Mouse (Mus musculus) thymus, adult 2 months (tissue): ENCODE data around the gene Dnajc28. TPM values are rescaled to one million over a fixed set of nuclear protein-coding genes. Genes with fewer than 3 reads are reported as not detected.

ENCODE experiments used
- DNase-seq: peaks from one replicate; pipeline ENCODE4 v3.0.0; 2021
- H3K27ac ChIP-seq: fragments of 200-500 bp; 2 replicates; pipeline ENCODE4 v1.5.1; 2012; ENCODE audit warnings: low read length, control low read depth; ENCODE audit not compliant: control insufficient read depth, insufficient read depth
- H3K27me3 ChIP-seq: fragments of 200-500 bp; 2 replicates; pipeline ENCODE4 v1.6.1; 2012; ENCODE audit warnings: mild to moderate bottlenecking, low read length, moderate library complexity, mixed read lengths; ENCODE audit not compliant: control insufficient read depth, insufficient read depth
- H3K36me3 ChIP-seq: fragments of 200-500 bp; 2 replicates; pipeline ENCODE4 v1.6.1; 2012; ENCODE audit warnings: mild to moderate bottlenecking, low read length, moderate library complexity; ENCODE audit not compliant: control insufficient read depth, insufficient read depth
- H3K4me1 ChIP-seq: fragments of 200-500 bp; replicated peaks from 2 replicates; pipeline ENCODE4 v1.6.1; 2012; ENCODE audit warnings: low read length; ENCODE audit not compliant: control insufficient read depth, insufficient read depth
- H3K4me3 ChIP-seq: fragments of 200-500 bp; 2 replicates; pipeline ENCODE4 v1.5.1; 2012; ENCODE audit warnings: mild to moderate bottlenecking, low read length, control low read depth, moderate library complexity; ENCODE audit not compliant: control insufficient read depth, insufficient read depth
- CTCF ChIP-seq: fragments of 200-500 bp; IDR thresholded peaks from 2 replicates; pipeline ENCODE4 v1.5.1; 2012; ENCODE audit warnings: mild to moderate bottlenecking, control low read depth, low read length, moderate library complexity, borderline replicate concordance; ENCODE audit not compliant: control insufficient read depth, poor library complexity, insufficient read depth; ENCODE audit errors: extremely low read depth
- POLR2A ChIP-seq: fragments of 200-500 bp; IDR thresholded peaks from 2 replicates; pipeline ENCODE4 v1.6.1; 2012; ENCODE audit warnings: mild to moderate bottlenecking, low read length, control low read depth, moderate library complexity; ENCODE audit not compliant: control insufficient read depth, poor library complexity, insufficient read depth; ENCODE audit errors: extremely low read depth
- WGBS: fragments of 180-500 bp; shearing (Covaris S2); methylation state at CpG from one replicate; pipeline ENCODE4 v1.1.7; 2018; 5-methylcytosine and 5-hydroxymethylcytosine counted together
- polyA plus RNA-seq: library from polyadenylated mRNA; depleted of rRNA; stranded (reverse); fragments of >200 nt; gene quantifications from 2 replicates; pipeline ENCODE4 v1.2.3, GENCODE M21; 2012; rRNA removed

Gene Dnajc28
- polyA plus RNA-seq: 1.3 and 2.0 TPM in 2 replicates

DNA sequence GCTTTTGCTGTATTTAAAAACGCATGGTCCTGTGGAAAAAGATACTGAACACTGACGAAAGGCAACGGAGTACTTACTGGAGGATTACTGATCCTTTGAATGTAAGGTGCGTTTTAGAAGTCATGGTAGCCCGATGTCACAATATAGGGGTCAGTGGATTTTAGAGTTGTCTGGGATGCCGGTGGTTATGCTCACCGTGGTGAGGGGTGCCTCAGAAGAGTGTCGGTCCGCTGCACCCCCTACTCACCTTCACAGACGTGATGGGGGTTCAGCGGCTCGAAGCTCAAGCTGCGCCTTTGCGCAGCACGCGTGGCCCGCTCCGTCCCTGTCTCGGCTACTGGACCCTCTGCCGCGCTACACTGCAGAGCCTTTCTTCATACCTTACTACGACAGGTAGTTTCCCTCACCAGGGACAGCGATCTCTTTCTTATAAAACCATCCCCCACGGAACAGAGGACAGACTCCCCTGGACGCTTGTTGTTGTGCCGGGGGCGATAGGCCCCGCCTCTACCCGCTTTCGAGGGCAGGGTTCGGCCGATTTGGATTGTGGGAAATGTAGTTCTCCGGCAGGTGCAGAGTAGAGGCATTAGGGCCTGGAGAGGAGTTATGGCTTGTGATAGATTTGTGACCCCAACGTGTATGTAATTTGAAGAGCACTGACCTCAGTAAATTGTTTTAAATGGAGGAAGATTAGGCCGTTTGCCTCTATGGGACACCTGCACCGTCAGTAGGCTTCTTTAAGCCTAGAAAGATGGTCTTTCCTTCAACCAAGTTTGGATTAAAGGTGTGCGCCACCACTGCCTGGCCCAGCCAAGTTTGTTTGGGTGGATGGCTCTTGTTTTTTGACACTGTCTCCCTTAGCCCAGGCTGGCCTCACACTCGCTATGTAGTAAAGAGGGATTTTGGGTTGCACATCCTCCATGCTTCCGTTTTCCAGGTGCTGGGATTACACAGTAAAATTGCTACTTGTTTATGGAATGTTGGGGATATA lies at the start of gene Dnajc28:
Gene Dnajc28, minus strand, starts transcription at position 516 of the 991 bp plus-strand sequence.
- peaks cover 22% of the 10 kb centered on the region for H3K36me3 ChIP-seq
- peak within 1 kb of the TSS; percentile 58 for H3K4me3 ChIP-seq
- no peaks in the 10 kb centered on the region for H3K27me3 ChIP-seq
- WGBS: 12% methylated on average over 39 of the region's 39 CpGs
- peak; percentile 87 for DNase-seq
- H3K4me1 ChIP-seq: 0 out of 2 replicates have a peak, but pooled peaks cover 2% of the 10 kb centered on the region
- H3K27ac ChIP-seq: no peak within 1 kb of the TSS
- no peak for TF ChIP-seq CTCF
- TF ChIP-seq POLR2A: 0 out of 2 replicates have a peak, but pooled peaks have one; percentile 31

DNA sequence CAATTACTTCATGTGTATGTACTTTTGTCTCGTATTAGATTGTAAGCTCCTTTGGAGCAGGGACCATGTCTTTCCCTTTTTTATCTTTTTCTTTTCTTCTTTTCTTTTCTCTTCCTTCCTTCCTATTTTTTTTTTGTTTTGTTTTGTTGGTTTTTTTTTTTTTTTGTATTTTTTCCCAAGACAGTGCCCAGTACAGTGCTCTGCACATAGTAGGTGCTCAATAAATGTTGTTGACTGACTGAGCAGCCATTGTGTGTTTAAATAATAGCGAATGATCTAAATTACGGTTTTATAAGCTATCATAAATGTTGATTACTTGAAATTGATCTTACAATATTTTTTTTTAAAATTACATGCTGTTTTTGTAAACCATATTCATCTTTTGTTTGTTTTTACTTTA lies 45.0 kb upstream of the Dnajc28 start:
- DNase-seq: no peak
- Histone ChIP-seq H3K27ac (no peak overlapping the region), H3K27me3 (no peaks in the 10 kb centered on the region), H3K4me3 (no peak overlapping the region), H3K4me1 (no peaks in the 10 kb centered on the region), H3K36me3 (peaks cover 93% of the 10 kb centered on the region)
- WGBS: 98% methylated on average over 3 of the region's 3 CpGs
- no peak for TF ChIP-seq POLR2A
- TF ChIP-seq CTCF: no peak

DNA sequence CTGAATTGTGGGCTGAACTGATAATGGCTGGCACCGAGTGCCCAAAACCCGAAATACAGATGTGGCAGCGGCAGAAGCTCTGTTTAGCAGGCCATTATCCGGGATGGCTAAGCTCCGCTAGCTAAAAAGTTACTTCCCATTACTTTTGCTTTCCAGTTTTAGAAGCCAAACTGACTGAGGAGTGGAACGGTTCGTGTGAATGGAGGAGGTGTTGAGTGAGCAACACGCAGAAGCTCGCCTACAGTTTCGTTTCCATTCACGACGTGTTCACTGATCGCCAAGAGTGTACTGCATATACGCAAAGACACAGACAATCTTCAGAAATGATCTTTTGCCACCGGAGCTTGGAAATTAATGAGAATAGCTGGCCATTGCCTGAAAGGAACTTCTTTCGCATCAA lies 43.5 kb upstream of the Dnajc28 start:
- DNase-seq: no peak
- peaks cover 94% of the 10 kb centered on the region for H3K36me3 ChIP-seq
- H3K27me3 ChIP-seq: no peaks in the 10 kb centered on the region
- H3K27ac ChIP-seq: no peak overlapping the region
- no peak for TF ChIP-seq POLR2A
- TF ChIP-seq CTCF: no peak
- H3K4me1 ChIP-seq: no peaks in the 10 kb centered on the region
- no peak overlapping the region for H3K4me3 ChIP-seq
- 95% methylated on average over 16 of the region's 16 CpGs for WGBS

DNA sequence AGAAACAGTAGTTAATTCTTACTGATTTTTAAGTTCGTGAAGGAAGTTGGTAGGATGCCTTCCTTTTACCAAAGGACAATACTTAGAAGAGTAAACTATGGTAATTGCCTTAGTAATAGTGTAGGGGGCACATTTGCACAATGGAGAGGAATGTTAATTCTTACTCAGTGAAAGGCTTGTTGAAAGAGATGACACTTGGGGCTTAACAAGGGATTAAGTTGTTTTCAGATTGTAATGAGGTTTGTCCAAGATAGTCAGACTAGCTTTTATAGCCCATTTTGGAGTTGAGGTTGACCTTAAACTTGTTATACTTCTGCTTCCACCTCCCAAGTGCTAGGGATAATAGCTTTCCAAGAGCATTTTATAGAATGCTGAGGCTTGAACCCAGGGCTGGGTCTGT lies 42.6 kb upstream of the Dnajc28 start:
- H3K27me3 ChIP-seq: no peaks in the 10 kb centered on the region
- no peak overlapping the region for H3K27ac ChIP-seq
- no peaks in the 10 kb centered on the region for H3K4me1 ChIP-seq
- TF ChIP-seq POLR2A: no peak
- no peak for TF ChIP-seq CTCF
- no peak overlapping the region for H3K4me3 ChIP-seq
- DNase-seq: no peak
- H3K36me3 ChIP-seq: peaks cover 94% of the 10 kb centered on the region
- WGBS: 95% methylated on average over 1 of the region's 1 CpGs

DNA sequence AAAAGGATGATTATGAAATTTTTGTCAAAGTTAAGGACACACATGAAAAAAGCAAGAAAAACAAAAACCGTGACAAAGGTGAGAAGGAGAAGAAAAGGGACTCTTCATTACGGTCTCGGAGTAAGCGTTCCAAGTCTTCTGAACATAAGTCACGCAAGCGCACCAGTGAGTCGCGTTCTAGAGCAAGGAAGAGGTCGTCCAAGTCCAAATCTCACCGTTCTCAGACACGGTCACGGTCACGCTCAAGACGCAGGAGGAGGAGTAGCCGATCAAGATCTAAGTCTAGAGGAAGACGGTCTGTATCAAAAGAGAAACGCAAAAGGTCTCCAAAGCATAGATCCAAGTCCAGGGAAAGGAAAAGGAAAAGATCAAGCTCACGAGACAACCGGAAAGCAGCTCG lies 41.0 kb upstream of the Dnajc28 start:
- H3K27ac ChIP-seq: no peak overlapping the region
- H3K27me3 ChIP-seq: no peaks in the 10 kb centered on the region
- no peak overlapping the region for H3K4me3 ChIP-seq
- DNase-seq: no peak
- no peaks in the 10 kb centered on the region for H3K4me1 ChIP-seq
- H3K36me3 ChIP-seq: peaks cover 94% of the 10 kb centered on the region
- TF ChIP-seq POLR2A (no peak), CTCF (no peak)
- WGBS: 99% methylated on average over 20 of the region's 20 CpGs

DNA sequence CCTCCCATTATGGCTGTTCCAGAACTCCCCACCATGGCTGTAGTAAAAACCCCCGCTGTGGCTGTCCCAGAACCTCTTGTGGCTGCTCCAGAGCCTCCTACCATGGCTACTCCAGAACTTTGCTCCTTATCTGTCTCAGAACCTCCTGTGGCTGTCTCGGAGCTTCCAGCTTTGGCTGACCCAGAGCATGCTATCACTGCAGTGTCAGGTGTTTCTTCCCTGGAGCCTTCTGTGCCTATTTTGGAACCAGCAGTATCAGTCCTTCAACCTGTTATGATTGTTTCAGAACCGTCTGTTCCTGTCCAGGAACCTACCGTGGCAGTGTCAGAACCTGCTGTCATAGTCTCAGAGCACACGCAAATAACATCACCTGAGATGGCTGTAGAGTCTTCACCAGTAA lies 39.6 kb upstream of the Dnajc28 start:
- TF ChIP-seq CTCF (no peak), POLR2A (no peak)
- no peaks in the 10 kb centered on the region for H3K27me3 ChIP-seq
- no peak overlapping the region for H3K27ac ChIP-seq
- H3K4me1 ChIP-seq: no peaks in the 10 kb centered on the region
- no peak overlapping the region for H3K4me3 ChIP-seq
- H3K36me3 ChIP-seq: peaks cover 95% of the 10 kb centered on the region
- WGBS: 95% methylated on average over 5 of the region's 5 CpGs
- no peak for DNase-seq
